Mouse (Mus musculus) layer of hippocampus, postnatal 14 days (tissue): Measurements from ENCODE around the gene Stk32c. TPM values are rescaled to one million over a fixed set of nuclear protein-coding genes. Genes with fewer than 3 reads are reported as not detected.

Source experiments
- DNase-seq, 2 experiments: peaks; one replicate each; pipeline ENCODE4 v3.0.0; 2021 to 2022; ENCODE audit warnings: low spot score in 2 of 2, mixed read lengths in 1 of 2
- total RNA-seq, 2 experiments: library from RNA; stranded (reverse); gene quantifications; 2 replicates each; pipeline ENCODE4 v1.2.3; 2021

Gene Stk32c
- total RNA-seq, 2 experiments from 2014 or later = 57.3 to 60.2 TPM

DNA sequence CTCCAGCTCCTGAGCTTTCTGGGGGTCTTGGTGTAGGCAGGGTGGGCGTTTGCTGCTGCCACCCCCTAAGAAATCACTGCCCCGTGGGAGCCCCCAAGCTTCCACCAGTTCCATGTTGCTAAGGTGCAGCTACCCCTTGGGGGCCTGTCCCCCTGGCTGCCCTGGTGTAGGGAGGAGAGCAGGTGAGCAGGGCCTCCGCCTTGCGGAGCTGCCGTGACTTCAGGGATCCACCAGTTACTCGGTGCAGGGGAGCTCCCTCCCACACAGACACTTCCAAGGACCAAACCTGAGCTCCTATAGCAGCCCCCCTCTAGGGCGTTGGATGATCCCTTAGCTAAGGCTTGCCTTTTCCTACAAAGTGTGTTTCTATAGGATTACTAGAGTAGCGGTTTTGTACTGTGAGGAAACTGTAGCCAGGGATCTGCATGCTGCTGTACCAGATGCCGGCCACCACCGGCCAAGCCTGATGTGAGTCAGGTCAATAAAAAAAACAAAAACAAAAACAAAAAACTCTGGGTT lies 111.8 kb downstream of the Stk32c start:
- DNase-seq = no peak

DNA sequence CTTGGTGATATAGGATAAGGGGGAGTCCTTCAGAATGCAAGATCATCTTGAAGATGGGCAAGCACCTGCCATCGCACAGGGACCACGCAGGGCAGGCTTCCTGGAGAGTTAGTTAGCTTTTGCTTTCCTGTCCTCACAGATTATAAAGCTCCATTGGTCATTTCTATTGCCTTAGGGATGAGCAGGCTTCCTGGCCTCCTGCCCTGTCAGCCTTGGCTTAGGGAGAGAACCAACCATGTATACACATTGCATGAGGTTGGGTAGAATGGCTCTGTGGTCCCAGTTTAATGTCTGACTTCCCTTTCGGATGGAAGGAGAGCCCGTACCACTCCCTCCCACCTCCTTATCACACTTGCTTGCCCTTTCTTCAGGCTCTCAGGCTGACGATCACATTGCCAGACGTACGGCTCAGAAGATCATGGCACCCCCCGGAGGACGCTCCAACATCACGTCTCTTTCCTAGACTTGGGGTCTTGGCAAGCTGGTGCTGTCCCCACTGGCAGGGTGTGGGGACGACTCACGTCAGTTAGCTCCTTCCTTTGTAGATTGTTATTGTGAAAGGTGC lies 112.5 kb downstream of the Stk32c start:
- no peak for DNase-seq

DNA sequence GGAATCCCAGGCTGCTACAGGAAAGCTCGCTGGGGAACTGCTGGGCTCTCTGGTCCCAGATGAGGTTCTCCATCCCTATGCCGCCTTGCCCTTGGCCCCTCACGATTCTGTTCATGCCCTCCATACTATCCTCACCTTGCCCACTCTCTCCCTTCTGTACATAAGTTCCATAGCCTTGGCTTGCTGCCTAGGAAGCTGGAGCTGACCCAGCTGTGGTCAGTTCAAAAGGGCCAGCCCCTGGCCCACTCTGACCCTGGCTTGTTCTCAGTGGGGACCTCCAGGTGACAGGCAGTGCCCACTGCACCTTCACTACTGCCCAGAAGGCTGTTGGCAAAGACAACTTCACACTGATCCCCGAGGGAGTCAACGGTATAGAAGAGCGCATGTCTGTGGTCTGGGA lies 116.7 kb downstream of the Stk32c start:
- DNase-seq = no peak

DNA sequence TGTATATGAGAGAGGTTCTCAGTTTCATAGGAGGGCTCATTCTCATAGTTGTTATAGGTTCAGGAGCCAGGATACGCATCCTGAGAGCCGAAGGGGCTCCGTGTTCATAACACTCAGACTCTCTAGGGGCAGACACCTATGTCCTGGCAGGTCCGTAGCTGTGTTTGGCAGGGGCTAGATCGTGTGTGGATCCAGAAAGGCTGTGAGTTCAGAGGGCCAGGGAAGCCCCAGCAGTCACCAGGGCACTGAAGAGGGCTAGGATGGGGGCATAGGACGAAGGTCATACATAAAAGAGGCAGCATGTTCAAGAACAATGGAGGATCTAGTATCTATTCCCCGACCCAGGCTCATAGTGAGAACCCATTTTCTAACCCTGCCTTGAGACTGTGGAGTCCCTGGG lies 117.8 kb downstream of the Stk32c start:
- DNase-seq = no peak

DNA sequence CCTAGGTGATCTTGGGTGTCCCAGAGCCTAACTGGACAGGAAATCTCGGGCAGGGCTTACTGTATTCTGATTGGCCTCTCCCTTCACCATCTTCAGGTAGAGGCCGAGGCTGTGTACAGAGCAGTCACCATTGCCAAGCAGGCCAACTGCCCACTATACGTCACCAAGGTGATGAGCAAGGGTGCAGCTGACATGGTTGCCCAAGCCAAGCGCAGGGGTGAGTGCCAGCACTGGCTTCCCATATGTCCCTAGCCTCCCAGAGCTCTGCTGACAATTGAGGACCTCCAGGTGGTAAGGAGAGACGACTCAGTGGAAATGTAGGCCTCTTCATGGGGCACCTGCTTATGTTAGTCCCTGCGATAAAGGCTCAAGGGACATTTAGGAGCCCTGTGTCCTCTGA lies 118.3 kb downstream of the Stk32c start:
- no peak for DNase-seq

DNA sequence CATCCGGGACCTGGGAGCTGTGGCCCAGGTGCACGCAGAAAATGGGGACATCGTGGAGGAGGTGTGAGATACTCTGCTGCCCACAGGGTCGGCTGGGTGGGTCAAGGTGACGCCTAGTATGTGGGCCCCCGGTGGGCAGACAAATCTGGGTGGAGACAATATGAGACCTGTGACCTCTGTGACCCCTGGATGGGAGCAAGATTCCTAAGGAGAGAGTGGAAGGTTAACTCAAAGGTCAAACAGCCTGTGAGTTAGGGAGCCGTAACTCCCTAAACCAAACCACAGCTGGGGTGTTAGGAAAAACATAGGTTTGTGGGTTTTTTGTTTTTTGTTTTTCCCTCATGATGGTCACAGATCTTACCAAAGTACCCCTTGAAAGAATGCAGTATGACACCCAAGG lies 119.3 kb downstream of the Stk32c start:
- no peak for DNase-seq

DNA sequence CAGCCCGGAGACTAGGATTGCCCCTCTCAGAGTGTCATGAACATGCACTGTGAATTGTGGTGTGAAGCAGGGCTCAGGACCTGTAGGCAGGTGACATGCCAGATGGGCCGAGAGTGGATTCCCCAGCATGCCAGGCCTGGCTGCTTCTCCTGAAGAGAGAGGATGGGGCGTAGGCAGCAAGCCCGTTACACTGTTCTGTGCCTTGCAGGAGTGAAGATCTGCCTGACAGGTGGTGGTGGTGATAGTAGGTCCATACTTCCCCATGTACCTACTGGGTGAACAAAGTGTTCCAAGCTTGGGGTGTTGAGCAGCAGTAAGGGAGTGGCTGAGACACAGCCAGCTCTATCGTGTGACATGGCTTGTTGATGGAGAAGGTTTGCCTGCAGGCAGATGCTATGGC lies 120.0 kb downstream of the Stk32c start:
- DNase-seq = no peak

DNA sequence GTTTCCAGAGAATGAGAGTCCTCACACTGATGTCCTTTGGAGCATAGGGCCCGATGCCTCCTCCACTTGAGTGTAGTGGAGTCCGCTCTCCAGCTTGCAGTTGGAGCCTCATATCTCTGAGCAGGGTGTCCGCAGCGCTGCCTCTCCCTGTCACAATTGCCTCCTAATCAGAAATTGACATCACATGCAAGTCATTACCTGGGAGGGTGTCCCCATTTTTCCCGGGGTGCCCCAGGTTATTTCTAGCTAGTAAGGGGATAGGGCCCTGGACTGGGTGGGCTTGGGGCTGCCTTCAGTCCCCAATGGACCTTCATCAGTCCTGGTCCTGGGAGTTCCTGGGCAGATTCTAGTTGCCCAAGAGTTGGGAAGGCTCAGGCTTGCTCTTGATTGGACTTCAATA lies 120.4 kb downstream of the Stk32c start:
- no peak for DNase-seq

DNA sequence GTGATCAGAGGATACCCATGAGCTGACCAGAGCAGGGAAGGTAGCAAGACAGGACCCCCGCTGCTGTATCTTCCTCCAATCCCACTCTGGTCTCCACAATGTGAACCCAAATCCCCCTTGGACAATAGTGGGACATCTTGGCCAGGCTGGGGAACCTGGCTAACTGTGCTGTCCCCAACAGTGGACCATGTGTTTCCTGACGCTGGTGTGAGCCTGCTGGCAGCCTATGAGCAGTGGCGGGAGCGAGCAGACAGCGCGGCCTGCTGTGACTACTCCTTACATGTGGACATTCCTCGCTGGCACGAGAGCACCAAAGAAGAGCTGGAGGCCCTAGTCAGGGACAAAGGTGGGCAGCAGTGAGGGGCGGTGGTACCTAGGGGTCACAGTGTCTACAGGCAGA lies 121.4 kb downstream of the Stk32c start:
- no peak for DNase-seq

DNA sequence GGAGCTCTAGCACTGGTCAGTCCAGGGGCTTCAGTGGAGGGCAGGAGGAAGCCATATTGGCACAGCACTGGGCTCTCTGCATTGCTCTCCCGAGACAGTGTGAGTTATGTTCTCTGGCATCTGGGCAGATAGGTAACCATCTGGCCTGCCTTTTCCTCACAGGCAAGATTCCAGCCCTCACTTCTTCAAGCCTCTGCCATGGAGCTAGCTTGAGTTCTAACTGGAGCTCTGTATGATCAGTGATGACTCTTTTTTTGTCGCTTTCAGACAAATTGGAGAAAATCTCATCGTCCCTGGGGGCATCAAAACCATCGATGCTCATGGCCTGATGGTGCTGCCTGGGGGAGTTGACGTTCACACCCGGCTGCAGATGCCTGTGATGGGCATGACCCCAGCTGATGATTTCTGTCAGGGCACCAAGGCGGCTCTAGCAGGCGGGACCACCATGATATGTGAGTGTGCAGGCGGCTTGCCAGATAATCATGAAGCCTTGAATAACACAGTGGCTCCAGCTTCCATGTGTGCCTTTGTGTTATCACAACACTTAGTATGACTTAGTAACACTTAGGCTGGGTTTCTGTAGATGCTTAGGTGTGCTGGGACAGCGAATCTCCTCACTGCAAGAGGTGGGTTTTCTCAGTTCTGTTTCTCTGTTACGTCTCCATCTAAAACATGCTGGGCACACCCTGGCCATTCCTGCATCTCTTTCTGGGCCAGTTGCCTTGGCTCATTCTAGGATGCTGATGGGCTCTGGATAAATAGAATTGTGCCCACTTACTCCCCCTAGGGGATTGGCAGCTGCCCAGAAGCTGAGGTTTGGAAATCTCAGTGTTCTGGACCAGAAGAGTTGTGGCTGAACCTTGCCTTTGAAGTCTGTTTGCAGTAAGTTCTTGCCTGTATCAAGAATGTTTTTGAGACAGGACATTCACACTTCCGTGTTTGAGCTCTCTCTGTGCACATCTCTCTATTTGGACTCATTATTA lies 122.9 kb downstream of the Stk32c start:
- DNase-seq = peak; percentile 64 to 83

DNA sequence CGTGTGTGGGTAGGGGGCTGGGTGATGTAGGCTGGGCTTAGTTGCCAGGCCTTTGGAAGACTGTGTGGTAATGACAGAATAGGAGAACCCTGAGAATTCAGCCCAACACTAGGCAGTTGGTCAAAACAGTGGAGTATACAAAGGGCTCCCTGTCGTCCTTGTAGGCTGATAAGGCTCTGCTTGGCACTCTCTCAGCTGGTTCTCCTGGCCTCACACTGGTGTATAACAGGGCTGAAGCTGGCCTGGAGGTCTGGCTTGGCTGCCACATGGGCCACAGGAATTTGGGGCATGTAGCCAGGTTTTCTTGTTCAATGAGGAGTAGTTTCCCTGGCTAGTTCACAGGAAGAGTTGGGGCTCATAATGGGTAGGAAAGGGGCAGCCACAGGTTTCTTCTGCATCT lies 125.3 kb downstream of the Stk32c start:
- peak in 1 of 2 experiments; percentile 78 for DNase-seq

DNA sequence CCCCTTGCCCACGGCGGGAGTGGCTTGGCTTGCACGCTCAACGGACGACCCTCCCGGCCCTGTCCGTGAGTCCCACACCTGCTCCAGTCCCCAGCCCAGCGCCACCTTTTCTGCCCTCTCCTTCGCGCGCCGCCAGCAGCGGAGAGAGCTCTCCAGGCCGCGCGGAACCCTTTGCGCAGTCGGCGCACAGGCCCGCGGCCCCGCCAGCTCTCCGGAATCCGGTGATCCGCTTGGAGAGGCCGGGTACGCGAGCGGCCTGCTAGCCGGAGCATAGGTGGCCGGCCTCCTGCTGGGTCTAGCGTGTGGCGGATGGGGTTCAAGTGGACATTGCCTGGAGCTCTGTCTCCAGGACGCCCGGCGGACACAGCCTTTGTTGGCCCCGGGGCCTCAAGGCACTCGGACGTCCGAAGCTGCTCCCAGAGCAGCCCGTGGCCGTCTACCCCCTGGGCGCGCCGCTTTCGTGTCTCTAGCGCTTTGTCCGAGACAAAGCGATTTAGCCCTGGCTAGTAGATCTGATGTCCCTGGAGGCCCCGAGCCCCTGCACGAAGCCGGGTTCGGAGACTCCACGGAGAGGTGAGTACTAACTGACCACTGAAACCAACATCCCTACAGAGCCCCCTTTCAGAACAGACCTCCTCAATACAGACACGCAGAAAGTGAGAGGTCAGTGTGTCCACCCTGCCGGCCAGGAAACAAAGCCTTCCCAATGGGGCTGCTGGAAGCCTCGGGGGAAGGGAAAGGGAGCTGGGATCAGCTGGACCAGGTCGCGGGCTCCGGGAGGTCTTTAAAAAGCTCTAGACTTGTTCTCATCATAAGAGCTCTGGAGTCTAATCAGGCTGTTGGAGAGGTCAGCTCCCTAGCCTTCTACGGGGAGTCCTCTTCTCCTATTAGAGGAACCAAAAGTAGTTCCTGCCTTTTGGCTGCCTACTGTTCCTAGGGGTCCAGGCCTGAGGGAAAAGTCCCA lies 126.6 kb downstream of the Stk32c start:
- DNase-seq = no peak

DNA sequence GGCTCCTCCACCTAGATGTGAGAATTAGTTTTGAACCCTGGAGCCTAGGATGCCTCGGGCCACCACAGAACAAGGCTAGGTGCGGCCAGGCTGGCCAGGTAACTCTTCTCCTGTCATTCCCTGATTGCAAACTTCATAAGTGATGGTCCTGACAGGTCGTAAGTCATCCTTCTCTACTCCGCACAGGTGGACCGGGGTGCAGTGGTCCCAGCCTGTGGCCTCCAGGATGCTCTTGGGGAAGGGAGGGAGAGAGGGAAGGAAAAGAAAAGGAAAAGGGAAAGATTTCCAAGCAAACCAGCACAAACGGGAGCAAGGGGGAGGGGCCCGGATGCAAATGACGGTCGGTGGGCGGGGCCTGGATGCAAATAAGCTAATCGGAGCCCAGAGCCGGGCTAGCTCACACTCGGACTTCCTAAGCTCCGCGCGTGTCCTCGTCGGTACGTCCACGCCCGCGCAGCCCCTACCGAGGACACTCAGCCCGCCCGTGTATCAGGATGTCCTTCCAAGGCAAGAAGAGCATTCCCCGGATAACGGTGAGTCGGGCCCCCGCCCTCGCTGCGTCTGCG lies 127.4 kb downstream of the Stk32c start, which contains the start of gene Dpysl4:
TSS of gene Dpysl4 (plus strand) at position 373 of the 566 bp plus-strand sequence.
- peak; percentile 85 to 92 for DNase-seq

DNA sequence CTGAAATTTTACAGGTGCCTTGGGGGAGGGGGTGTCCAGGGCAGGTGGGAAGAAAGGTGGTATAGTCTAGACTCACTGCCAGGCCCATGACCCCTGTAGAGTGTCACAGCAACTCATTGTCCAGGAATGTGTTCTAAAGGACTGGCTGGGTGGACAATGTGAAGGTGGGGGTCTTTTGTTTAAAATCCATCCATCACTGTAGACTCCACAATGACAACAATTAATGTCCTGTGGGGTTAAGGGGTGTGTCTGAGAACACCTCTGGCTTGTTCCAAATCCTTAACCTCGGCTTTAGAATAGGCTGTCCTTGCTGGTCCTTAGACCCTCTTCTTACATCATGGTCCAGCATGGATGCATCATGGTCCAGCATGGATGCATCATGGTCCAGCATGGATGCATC lies 128.8 kb downstream of the Stk32c start:
- no peak for DNase-seq

DNA sequence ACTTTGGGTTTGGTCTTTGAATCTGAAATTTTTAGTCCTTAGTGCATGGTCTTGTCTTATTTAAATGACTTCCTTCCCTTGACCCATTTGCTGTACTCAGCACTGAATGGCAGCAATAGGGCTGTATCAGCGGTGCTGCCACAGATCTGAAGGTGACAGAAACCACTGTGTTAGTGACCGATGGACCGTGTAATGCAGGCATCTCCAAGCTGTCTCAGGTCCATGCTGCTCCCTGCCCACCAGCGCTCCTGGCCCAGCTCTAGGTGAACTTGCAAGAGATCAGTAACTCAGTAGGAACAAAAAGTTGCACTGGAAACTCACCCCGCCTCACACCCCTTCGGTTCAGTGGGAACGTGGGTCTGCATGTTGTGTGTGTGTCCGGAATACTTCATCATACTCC lies 130.8 kb downstream of the Stk32c start:
- DNase-seq = no peak

DNA sequence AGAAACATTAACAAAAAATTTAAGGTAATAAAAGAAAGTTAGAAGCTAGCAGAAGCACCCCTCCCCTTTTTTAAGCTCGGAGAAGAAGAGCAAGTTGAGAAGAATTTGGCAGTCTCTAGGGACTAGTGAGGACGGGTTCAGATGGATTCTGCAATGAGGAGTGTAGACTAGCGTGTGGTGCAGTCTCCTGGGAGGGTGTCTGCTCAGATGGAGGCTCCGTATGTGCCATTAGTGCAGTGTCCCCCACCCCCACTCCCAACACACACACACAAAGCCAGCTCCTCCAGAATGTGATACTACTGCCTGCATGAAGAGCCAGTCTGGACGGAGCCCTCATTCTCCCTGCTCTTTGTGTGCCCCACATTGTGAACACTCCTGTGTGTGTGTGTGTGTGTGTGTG lies 131.9 kb downstream of the Stk32c start:
- no peak for DNase-seq

DNA sequence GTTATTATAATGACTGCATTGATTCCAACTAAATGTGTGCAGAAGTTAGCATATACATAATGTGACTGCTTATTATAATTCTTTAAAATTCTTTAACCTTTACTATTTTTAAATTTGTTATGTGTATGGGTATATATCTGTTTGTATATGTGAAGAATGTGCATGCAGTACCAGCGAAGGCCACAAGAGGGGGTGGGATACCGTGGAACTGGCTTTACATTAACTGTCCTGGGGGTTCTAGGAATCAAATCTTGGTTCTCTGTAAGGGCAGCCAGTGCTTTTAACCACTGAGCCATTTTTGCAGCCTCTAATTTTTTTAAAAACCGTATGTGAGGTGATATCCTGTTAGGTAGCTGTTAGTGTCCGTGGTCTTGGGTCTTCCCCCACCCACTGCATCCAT lies 132.4 kb downstream of the Stk32c start:
- DNase-seq = no peak

DNA sequence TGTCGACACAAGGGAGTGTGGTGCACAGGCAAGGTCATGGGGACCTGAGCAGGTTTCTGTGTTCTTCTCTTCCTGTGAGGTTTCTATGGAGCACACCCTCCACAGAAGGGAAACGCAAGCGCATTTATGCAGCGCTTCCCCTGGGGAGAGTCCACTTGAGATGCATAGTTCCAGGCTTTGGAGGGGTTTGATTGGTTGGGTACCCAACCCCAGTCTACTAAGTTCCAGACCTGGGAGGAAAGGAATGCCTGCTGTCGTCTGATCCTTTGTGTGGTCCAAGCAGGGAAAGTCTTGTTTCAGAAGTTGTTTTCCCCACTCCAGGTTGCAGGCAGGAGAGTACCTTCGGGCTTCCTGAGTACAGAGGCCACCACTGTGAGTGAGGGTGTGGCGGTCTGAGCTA lies 134.0 kb downstream of the Stk32c start:
- no peak for DNase-seq

DNA sequence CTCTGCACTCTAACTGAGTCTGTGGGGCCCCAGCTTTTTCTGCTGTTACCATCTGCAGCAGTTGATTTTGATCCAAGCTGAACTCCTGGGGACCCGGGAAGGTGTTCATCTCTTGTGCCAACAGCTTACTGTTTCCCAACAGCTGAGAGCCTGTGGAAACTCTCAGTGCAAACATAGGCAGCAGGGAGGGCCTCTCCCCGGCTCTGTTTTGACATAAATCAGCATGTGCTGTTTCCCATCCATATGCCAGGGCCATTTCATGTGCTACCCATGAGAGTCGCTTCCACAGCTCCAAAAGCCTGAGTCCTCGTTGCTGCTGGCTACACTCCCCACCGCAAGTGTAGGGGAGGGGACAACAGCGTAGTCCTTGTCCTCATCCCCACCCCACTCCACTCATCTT lies 134.9 kb downstream of the Stk32c start:
- no peak for DNase-seq

DNA sequence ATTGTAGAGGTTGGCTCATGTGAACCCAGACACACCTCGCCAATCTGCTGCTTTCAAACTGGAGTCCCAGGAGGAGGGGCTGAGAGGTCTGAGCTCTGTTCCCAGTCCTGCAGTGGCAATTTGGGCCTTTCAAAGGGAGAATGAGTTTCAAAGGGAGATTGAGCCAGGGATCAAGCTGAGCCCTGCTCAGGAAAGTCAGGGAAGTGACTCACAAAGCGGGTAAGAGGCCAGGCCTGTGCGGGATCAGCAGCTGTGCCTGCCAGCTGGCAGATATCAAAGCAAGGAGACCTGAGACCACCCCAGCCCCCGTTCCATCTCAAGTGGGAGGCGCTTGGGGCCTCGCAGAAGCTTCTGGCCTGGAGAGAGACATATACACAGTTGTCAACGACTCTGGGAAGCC lies 135.8 kb downstream of the Stk32c start:
- no peak for DNase-seq
